Mouse (Mus musculus): ENCODE measurements at regions not wholly inside any gene's neighbourhood (a gene's known extent, or its start where the extent isn't known, plus 50 kb on each side); places are given as distances from the start of the nearest gene placed in this dataset.

DNA sequence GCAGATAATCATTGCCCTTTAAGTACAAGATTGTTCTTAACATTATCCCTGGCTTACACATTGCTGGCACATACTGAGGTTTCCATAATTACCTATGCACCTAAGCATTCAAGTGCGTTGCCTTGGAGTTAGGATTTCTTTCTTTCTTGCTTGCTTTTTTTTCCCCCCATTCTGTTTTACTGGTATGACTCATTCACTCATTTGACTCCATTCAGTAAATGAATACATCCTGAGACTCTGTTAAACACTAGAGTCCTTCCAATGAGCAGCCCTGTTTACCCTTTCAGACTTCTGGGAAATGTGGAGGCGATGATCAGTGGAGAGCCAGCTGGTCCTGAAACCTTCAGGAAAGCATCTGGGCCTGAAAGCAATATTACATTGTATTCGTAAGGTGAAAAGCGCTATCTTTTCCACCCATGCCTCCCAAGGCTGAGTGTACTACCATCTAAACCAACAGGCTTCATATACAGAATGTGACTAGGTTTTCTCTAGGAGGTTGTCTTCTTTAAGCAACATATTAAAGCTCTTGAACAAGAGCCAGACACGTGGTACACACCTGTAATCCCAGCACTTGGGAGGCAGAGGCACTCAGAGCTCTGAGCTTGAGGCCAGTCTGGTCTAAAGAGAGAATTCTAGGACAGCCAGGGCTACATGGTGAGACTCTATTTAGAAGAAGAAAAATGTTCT is 1267.6 kb upstream of the A1bg start:
- TF ChIP-seq CTCF (IDR thresholded peaks at IDR 0.05; ENCODE audit: control insufficient read depth, insufficient read depth, insufficient replicate concordance, low read depth, low read length) (no peak), POLR2A (IDR thresholded peaks at IDR 0.05; ENCODE audit: control insufficient read depth, low read depth, low read length) (no peak)

All from testis, adult 2 months (tissue).